Mouse (Mus musculus): Measurements from ENCODE around the gene Mtap.

Gene Mtap

GRCm38 (mm10) chr4:89136906-89137541 lies at the start of gene Mtap:
Gene Mtap (plus strand): TSS chr4:89137122.
- DNase-seq (ENCODE audit: inconsistent ontology term) = peak; percentile 89

- DNase-seq (ENCODE audit: inconsistent ontology term) = no peak
These were observed 47.8 kb upstream of the Mtap start for GRCm38 (mm10) chr4:89089110-89089509.

DNA sequence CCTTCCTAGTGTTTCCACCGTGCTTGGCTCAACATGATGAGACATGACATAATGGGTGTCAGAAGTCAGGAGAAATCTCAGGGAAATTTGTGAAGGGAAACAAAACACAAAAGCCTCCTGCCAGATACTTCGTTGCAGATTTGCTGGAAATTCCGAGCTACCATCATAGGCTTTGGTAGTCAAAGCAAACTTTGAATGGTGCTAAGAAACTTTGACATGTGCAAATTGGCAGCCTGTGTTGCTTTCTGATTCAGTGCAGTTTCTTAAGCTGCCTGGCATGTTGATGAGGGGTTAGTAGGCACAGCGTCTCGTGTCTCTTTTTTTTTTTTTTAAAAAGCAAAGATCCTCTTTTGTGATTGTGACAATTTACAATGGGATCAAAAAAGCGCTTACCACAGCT lies 46.7 kb upstream of the Mtap start:
- peak; percentile 67 for DNase-seq (ENCODE audit: inconsistent ontology term)

GRCm38 (mm10) chr4:89092153-89092552 lies 44.8 kb upstream of the Mtap start:
- no peak for DNase-seq (ENCODE audit: inconsistent ontology term)

DNA sequence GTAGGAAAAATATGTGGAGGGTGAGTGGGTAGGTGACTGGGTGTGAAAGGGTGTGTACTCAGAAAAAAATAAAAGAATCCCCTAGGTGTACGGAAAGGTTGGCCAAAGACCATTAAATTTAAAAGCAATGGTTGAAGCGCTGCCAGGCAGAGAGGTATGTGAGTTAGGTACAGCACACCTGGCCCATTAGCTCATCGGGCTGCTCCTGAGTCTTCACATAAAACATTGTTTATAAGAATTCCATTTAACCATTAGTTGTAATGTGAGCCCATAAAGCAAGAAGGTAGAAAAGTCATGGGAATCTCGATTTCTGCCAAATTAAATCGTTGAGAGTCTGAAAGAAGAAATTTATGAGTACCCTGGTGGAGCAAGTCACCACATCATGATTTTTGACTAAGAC lies 42.1 kb upstream of the Mtap start:
- DNase-seq (ENCODE audit: inconsistent ontology term) = no peak

DNA sequence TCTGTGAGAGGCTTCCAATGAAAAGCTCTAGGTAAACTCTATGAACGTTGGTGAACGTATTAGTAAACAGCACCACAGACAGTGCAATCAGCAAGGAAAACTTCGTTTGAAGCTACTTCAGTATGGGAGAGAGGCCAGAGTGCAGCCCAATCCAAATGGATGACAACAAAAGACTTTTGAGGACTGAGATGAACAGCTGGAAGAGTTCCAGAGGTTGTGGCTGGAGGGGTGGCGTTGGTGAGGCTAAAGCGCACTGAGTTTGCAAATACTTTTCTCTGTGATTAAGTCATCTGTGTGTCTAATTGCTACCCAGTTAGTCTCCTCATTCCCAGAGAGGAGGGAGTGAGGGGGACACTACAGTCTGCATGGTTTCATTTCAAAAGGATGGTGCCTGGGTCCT lies 38.7 kb upstream of the Mtap start:
- DNase-seq (ENCODE audit: inconsistent ontology term) = peak; percentile 88

DNA sequence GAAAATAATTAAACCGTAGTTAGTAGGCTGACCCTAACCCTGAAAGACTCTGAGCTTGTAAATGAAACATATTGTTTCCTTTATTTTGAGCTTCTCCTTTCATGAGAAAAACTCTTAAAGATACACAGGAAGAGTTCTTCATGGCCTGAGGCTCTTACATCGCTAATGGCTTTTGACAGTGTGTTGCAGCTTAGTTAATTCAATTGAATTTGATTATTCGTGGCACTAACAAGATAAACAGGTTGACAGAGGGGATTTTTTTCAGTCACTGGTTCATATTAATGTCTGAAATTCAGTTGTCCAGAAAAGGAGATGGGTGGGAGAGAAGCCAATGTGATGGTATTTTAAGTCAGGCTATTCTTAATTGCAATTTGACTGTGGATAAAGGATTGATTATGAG lies 35.6 kb upstream of the Mtap start:
- DNase-seq (ENCODE audit: inconsistent ontology term) = peak; percentile 73

DNA sequence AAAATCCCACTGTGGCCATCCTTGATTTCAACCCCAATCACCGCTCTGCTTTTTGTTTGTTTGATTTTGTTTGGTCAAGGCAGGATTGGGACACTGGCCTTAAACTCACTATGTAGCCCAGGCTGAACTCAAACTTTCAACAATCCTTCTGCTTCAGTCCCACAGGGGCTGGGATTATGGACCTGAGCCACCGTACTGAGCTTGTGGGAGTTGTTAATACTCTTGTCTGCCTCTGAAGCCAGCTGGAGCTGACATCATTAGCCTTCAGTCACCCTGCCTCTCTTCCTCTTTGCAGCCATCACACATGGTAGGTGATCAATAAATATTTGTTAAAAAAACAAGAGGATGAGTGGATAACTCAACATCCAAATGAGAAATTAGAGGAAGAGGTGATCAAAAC lies 34.6 kb upstream of the Mtap start:
- no peak for DNase-seq (ENCODE audit: inconsistent ontology term)

DNA sequence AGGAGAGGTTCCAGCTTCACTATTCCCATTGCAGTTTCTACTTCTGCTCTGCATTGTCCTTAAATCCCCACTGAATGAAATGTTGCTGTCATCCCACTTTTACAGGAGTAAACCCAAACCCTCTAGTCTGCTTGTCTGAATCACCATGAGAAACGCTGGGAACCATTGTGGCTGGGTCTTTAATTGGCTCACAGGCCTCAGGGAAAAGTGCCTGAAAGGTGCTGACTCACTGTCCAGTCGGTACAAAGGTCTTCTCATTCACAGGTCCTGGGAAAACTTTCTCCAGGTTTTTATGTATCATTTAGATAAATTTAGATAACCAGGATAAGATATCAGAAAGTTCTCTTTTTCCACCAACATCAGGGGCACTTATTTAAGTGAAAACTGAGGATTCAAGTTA lies 31.4 kb upstream of the Mtap start:
- peak; percentile 59 for DNase-seq (ENCODE audit: inconsistent ontology term)

DNA sequence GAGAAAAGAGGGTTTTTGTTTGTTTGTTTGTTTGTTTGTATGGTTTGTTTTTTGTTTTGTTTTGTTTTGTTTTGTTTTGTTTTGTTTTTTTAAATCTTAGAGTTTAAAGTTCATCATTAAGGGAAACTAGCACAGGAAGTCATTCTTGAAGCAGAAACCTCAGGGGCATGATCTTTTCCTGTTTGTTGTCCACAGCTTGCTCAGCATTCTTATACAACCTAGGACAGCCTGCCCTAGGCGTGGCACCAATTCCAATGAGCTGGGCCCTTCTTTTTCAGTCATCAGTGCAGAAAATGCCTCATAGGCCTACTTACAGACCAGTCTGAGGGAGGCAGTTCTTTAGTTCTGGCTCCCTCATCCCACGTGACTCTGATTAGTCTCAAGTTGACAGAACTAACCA lies 30.4 kb upstream of the Mtap start:
- DNase-seq (ENCODE audit: inconsistent ontology term) = no peak

GRCm38 (mm10) chr4:89112168-89112710 lies 24.7 kb upstream of the Mtap start:
- DNase-seq (ENCODE audit: inconsistent ontology term) = no peak

DNA sequence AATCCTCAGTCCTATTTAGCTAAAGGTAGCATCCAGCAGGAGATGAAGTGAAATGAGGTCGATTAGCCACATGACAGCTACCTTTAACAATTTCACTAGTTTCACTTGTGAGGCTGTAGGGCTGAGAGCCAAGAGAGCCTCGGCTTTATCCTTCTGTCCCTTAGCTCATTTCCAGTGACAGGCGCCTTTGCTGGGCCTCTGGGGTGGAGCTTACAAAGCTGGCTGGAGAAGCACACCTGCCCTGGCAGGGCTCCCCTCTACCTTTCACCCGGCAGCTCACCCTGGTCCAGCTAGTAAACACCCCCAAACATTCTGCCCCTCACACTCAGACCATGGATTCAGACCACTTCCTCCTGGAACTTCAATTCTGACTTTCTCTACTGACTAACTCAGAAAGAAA lies 24.1 kb upstream of the Mtap start:
- DNase-seq (ENCODE audit: inconsistent ontology term) = peak; percentile 19

- DNase-seq (ENCODE audit: inconsistent ontology term) = peak; percentile 58
These were observed 20.9 kb upstream of the Mtap start for GRCm38 (mm10) chr4:89116006-89116405.

GRCm38 (mm10) chr4:89119900-89120299 lies 17.0 kb upstream of the Mtap start:
- DNase-seq (ENCODE audit: inconsistent ontology term) = no peak

- DNase-seq (ENCODE audit: inconsistent ontology term) = no peak
These were observed 16.6 kb upstream of the Mtap start for GRCm38 (mm10) chr4:89120353-89120752.

DNA sequence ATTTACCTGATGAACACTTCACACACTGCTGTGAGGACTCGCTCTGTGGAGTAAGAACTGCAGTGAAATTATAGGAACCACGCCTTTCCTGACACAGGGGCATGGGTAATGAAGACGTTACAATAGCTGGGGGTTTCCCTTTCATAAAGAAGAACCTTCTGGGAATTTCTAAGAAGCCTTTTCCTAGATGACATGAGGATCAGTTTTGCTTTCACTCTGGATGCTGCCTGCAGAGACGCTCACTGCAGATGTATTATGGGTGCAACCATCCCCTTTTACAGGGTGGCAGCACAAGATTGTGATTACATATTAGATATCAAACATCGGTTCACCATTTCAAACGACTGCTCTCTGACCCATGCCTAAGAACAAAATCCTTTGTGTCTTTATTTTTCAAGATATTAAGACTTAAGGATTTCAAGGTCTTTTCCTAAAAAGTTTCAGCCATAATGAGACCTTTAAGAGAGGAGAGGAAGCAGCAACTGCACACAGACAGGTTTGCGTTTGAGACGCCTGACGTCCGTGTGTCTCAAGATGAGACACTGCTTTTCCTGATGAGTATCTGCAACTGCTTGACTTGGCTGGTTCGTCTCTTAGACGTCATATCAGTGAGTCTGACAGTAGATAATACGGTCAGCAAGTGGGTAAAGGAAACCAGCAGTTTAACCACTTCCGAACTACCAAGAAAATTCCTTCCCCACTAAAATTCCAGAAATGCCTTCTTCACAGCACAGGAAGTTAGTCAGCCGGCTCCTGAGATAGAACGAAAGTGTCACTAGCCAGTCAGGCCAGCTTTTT lies 13.3 kb upstream of the Mtap start:
- DNase-seq (ENCODE audit: inconsistent ontology term) = peak; percentile 45

- no peak for DNase-seq (ENCODE audit: inconsistent ontology term)
These were observed 9.2 kb upstream of the Mtap start for GRCm38 (mm10) chr4:89127674-89128073.

DNA sequence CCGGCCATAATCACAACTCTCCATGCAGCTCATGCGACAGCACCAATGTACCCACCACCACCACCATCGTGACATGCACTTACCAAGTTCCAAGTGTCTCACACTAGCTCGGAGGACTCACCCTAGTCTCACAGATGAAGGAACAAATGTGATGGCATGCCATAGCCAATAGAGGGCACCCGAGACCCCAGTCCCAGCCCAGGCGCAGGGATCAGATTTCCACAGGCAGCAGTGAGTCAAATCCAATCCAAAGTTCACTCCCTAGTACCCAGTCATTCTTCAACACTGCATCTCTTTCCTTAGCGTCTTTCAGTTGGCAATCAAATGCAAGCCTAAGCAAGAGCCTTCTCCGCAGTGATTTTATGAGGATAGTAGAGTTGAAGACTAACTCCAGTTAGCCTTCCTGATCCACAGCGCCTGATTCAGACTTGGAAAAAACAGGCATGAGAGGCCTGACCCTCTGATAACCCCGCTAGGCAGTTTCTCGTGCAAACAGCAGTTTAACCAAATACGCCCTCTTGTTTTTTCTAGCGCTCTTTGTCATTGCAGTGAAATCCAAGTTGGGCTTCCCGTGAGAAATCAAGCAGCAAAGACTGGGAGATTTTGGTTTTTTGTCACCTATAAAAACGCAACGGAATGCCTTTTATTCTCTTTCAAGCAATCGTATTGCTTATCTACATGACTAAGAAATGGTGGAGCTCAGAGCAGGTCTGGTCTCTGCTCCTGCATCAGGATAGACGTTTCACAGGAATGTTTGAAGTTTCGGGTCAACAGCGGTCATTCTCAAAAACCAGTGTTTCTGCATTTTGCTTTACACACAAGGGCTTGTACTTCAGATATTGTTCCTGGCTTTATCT lies 8.6 kb upstream of the Mtap start:
- peak; percentile 72 for DNase-seq (ENCODE audit: inconsistent ontology term)

DNA sequence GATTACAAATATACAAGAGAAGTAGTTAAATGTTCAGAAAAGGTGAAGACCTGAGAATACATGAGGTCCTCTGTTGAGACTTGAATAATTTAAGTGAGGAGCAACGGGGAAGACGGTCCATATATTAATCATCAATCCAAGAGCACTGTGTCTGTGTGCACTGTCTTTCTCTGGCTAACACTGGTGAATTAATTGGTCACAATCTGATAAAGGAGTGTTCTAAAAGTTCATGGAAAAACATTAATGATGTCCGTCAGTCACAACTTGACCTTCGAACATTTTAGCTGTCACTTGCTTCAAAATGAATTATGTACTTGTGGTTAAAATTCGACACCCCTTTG lies 8.0 kb upstream of the Mtap start:
- DNase-seq (ENCODE audit: inconsistent ontology term) = no peak

DNA sequence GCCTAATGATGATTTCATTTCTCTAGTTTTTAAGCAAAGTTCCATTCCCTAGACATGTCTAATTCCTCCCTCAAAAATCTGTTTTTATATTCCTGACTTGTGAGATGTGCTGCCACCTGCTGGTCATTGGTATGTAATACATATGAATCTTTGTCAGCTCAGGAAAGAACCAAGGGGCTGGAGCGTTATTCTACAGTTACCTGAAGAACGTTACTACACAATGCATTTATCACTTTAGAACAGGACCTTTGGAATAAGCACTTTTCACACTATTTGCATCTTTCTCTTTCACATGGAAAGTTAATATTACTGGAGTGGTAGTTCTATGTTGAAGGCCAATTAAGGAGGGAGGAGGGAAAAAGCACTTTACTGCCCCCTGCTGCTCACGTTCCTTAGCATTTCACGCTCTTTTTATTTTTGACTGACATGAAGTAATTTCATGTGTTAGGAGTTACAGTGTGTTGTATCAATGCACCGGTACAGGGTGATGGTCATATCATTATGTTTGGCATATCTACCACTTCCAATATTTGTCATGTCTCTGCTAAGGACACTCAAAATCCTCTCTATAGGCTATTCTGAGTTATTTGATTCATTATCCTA lies 7.5 kb upstream of the Mtap start:
- DNase-seq (ENCODE audit: inconsistent ontology term) = peak; percentile 78

GRCm38 (mm10) chr4:89131795-89132194 lies 5.1 kb upstream of the Mtap start:
- DNase-seq (ENCODE audit: inconsistent ontology term) = no peak

DNA sequence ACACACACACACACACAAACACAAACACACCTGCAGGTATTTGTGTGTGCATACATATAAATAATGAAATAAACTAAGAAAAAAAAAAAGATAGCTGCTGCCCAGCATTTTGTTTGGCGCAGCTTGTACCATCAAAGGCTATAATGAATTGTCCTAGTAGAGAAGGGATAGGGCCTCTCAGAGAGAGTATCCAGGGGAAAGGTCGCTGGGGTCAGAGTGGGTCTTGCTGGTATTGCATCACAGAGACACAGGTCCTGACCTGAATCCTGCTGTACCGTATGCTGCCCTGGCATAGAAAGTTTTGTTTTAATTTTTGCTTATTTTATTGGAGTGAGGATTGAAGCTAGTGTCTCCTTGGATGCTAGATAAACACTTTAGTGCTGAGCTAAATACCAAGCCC lies 566 bp upstream of the Mtap start:
- DNase-seq (ENCODE audit: inconsistent ontology term) = no peak
